Mouse (Mus musculus) limb, embryonic 14.5 days (tissue): ENCODE measurements at regions not wholly inside any gene's neighbourhood (a gene's known extent, or its start where the extent isn't known, plus 50 kb on each side); places are given as distances from the start of the nearest gene placed in this dataset.

ENCODE experiments used
- ATAC-seq: fragments of 200-750 bp; cut with Nextera tagmentation; 2 replicates; pipeline ENCODE4 v1.8.0; 2017; ENCODE audit warnings: low read depth, moderate number of reproducible peaks, moderate TSS enrichment; ENCODE audit not compliant: low FRiP score
- DNase-seq: peaks from one replicate; pipeline ENCODE4 v3.0.0-alpha.2; 2015; ENCODE audit warnings: low spot score
- H3K27ac ChIP-seq: fragments of 300-500 bp; sonication (generic); replicated peaks from 2 replicates; pipeline ENCODE4 v1.5.1; 2014; ENCODE audit warnings: low read depth, mild to moderate bottlenecking, low read length, moderate library complexity, mixed read lengths
- H3K27me3 ChIP-seq: fragments of 300-500 bp; sonication (generic); 2 replicates; pipeline ENCODE4 v1.6.1; 2014; ENCODE audit warnings: low read length, mixed read lengths; ENCODE audit not compliant: control insufficient read depth, insufficient read depth
- H3K36me3 ChIP-seq: fragments of 300-500 bp; sonication (generic); 2 replicates; pipeline ENCODE4 v1.6.1; 2014; ENCODE audit warnings: mild to moderate bottlenecking, low read length, moderate library complexity, mixed read lengths; ENCODE audit not compliant: control insufficient read depth, insufficient read depth
- H3K4me1 ChIP-seq: fragments of 300-500 bp; sonication (generic); 2 replicates; pipeline ENCODE4 v1.6.1; 2014; ENCODE audit warnings: antibody characterized with exemption, low read length, mixed read lengths; ENCODE audit not compliant: control insufficient read depth, insufficient read depth
- H3K4me2 ChIP-seq: fragments of 300-500 bp; sonication (generic); replicated peaks from 2 replicates; pipeline ENCODE4 v1.6.1; 2014; ENCODE audit warnings: low read depth, mild to moderate bottlenecking, low read length, moderate library complexity; ENCODE audit not compliant: severe bottlenecking
- H3K4me3 ChIP-seq: fragments of 300-500 bp; sonication (generic); replicated peaks from 2 replicates; pipeline ENCODE4 v1.5.1; 2014; ENCODE audit warnings: low read length
- H3K9ac ChIP-seq: fragments of 300-500 bp; sonication (generic); 2 replicates; pipeline ENCODE4 v1.6.1; 2014; ENCODE audit warnings: mild to moderate bottlenecking, low read depth, low read length, moderate library complexity; ENCODE audit not compliant: severe bottlenecking
- H3K9me3 ChIP-seq: fragments of 300-500 bp; sonication (generic); 2 replicates; pipeline ENCODE4 v1.6.1; 2016; ENCODE audit warnings: low read length; ENCODE audit not compliant: control insufficient read depth
- POLR2A ChIP-seq: fragments of 200-500 bp; IDR thresholded peaks from 2 replicates; pipeline ENCODE4 v1.8.0; 2012; ENCODE audit warnings: inconsistent platforms, mild to moderate bottlenecking, moderate library complexity, borderline replicate concordance; ENCODE audit not compliant: insufficient read depth, insufficient read length; ENCODE audit errors: extremely low read depth
- WGBS: fragments of 180-500 bp; shearing (Covaris S2); extraction: QIAGEN DNeasy Blood & Tissue Kit; methylation state at CpG from one replicate; pipeline ENCODE4 v1.1.7; 2014; 5-methylcytosine and 5-hydroxymethylcytosine counted together

- WGBS = 62% methylated on average over 2 of the region's 2 CpGs
- Histone ChIP-seq H3K9me3 (no peaks in the 10 kb centered on the region), H3K4me3 (no peak overlapping the region), H3K9ac (no peak overlapping the region), H3K27ac (no peak overlapping the region), H3K27me3 (no peaks in the 10 kb centered on the region), H3K36me3 (no peaks in the 10 kb centered on the region), H3K4me2 (no peak overlapping the region), H3K4me1 (no peaks in the 10 kb centered on the region)
- ATAC-seq (no peak), DNase-seq (no peak)
- TF ChIP-seq POLR2A = no peak
Measured at GRCm38 (mm10) chr8:24284966-24285365, 440.7 kb downstream of the Adam3 start.

- Histone ChIP-seq H3K4me2 (no peak overlapping the region), H3K4me3 (no peak overlapping the region), H3K27ac (no peak overlapping the region), H3K27me3 (no peaks in the 10 kb centered on the region), H3K4me1 (no peaks in the 10 kb centered on the region), H3K9ac (no peak overlapping the region), H3K9me3 (no peaks in the 10 kb centered on the region), H3K36me3 (no peaks in the 10 kb centered on the region)
- DNase-seq (no peak), ATAC-seq (no peak)
- 75% methylated on average over 3 of the region's 3 CpGs for WGBS
- TF ChIP-seq POLR2A = no peak
Measured at GRCm38 (mm10) chr8:24283901-24284405, 441.7 kb downstream of the Adam3 start.

- Histone ChIP-seq H3K4me2 (no peak overlapping the region), H3K4me1 (no peaks in the 10 kb centered on the region), H3K36me3 (no peaks in the 10 kb centered on the region), H3K27ac (no peak overlapping the region), H3K9ac (no peak overlapping the region), H3K4me3 (no peak overlapping the region), H3K27me3 (no peaks in the 10 kb centered on the region), H3K9me3 (no peaks in the 10 kb centered on the region)
- no peak for ATAC-seq
- WGBS = 90% methylated on average over 4 of the region's 4 CpGs
- TF ChIP-seq POLR2A = no peak
- DNase-seq = no peak
Measured at GRCm38 (mm10) chr8:24280296-24280695, 445.4 kb downstream of the Adam3 start.

GRCm38 (mm10) chr8:24278391-24278790 lies 447.3 kb downstream of the Adam3 start:
- H3K4me1 ChIP-seq = no peaks in the 10 kb centered on the region
- ATAC-seq = no peak
- no peak overlapping the region for H3K9ac ChIP-seq
- H3K9me3 ChIP-seq = no peaks in the 10 kb centered on the region
- no peak overlapping the region for H3K4me3 ChIP-seq
- no peak overlapping the region for H3K27ac ChIP-seq
- 81% methylated on average over 8 of the region's 8 CpGs for WGBS
- no peak for DNase-seq
- H3K27me3 ChIP-seq = no peaks in the 10 kb centered on the region
- no peaks in the 10 kb centered on the region for H3K36me3 ChIP-seq
- no peak overlapping the region for H3K4me2 ChIP-seq
- no peak for TF ChIP-seq POLR2A

- DNase-seq (no peak), ATAC-seq (no peak)
- TF ChIP-seq POLR2A = no peak
Measured at GRCm38 (mm10) chr8:24261359-24261758, 464.3 kb downstream of the Adam3 start.

GRCm38 (mm10) chr8:24258622-24259021 lies 467.0 kb downstream of the Adam3 start:
- WGBS = 75% methylated on average over 3 of the region's 3 CpGs
- Histone ChIP-seq H3K36me3 (no peaks in the 10 kb centered on the region), H3K9ac (no peak overlapping the region), H3K27me3 (no peaks in the 10 kb centered on the region), H3K4me1 (no peaks in the 10 kb centered on the region), H3K4me3 (no peak overlapping the region), H3K27ac (no peak overlapping the region), H3K4me2 (no peak overlapping the region), H3K9me3 (no peaks in the 10 kb centered on the region)
- TF ChIP-seq POLR2A = no peak
- ATAC-seq (no peak), DNase-seq (no peak)

More at GRCm38 (mm10) chr8:24261359-24261758, 464.3 kb downstream of the Adam3 start:
- H3K9me3 ChIP-seq = no peaks in the 10 kb centered on the region
- H3K9ac ChIP-seq = no peak overlapping the region
- no peak overlapping the region for H3K4me3 ChIP-seq
- no peaks in the 10 kb centered on the region for H3K4me1 ChIP-seq
- H3K36me3 ChIP-seq = no peaks in the 10 kb centered on the region
- no peak overlapping the region for H3K27ac ChIP-seq
- no peak overlapping the region for H3K4me2 ChIP-seq
- H3K27me3 ChIP-seq = no peaks in the 10 kb centered on the region
